Mouse (Mus musculus) stomach, embryonic 15.5 days (tissue): Measurements from ENCODE around the gene Camk2d. TPM values are rescaled to one million over a fixed set of nuclear protein-coding genes. Genes with fewer than 3 reads are reported as not detected.
A peak's percentile ranks its signal among the peaks of the same experiment; 100 is the strongest.

Source experiments
- ATAC-seq: fragments of 200-750 bp; cut with Nextera tagmentation; 2 replicates; pipeline ENCODE4 v1.8.0; 2017; ENCODE audit warnings: low read depth, moderate number of reproducible peaks, moderate TSS enrichment; ENCODE audit not compliant: insufficient read depth, low FRiP score
- H3K27ac ChIP-seq: fragments of 300-500 bp; sonication (generic); 2 replicates; pipeline ENCODE4 v1.5.1; 2015; ENCODE audit warnings: mild to moderate bottlenecking, inconsistent platforms
- H3K27me3 ChIP-seq: fragments of 300-500 bp; sonication (generic); replicated peaks from 2 replicates; pipeline ENCODE4 v1.6.1; 2015; ENCODE audit warnings: inconsistent platforms
- H3K36me3 ChIP-seq: fragments of 300-500 bp; sonication (generic); 2 replicates; pipeline ENCODE4 v1.6.1; 2015; ENCODE audit warnings: inconsistent platforms
- H3K4me1 ChIP-seq: fragments of 300-500 bp; sonication (generic); 2 replicates; pipeline ENCODE4 v1.6.1; 2015; ENCODE audit warnings: inconsistent platforms
- H3K4me2 ChIP-seq: fragments of 300-500 bp; sonication (generic); 2 replicates; pipeline ENCODE4 v1.6.1; 2015; ENCODE audit warnings: mild to moderate bottlenecking, inconsistent platforms
- H3K4me3 ChIP-seq: fragments of 300-500 bp; sonication (generic); replicated peaks from 2 replicates; pipeline ENCODE4 v1.5.1; 2015; ENCODE audit warnings: inconsistent platforms
- H3K9ac ChIP-seq: fragments of 300-500 bp; sonication (generic); 2 replicates; pipeline ENCODE4 v1.6.1; 2015; ENCODE audit warnings: inconsistent platforms
- H3K9me3 ChIP-seq: fragments of 300-500 bp; sonication (generic); 2 replicates; pipeline ENCODE4 v1.6.1; 2016; ENCODE audit warnings: inconsistent platforms
- WGBS: fragments of 180-500 bp; shearing (Covaris S2); methylation state at CpG from one replicate; pipeline ENCODE4 v1.1.7; 2015; 5-methylcytosine and 5-hydroxymethylcytosine counted together
- polyA plus RNA-seq: library from polyadenylated mRNA; unstranded; fragments of >200 nt; fragmentation: Nextera tagmentation; extraction: Ambion mirVana; gene quantifications from 2 replicates; pipeline ENCODE4 v1.2.1, GENCODE M21; 2015

The Camk2d gene
- polyA plus RNA-seq, 1 experiment from 2014 or later: 37.7 TPM

DNA sequence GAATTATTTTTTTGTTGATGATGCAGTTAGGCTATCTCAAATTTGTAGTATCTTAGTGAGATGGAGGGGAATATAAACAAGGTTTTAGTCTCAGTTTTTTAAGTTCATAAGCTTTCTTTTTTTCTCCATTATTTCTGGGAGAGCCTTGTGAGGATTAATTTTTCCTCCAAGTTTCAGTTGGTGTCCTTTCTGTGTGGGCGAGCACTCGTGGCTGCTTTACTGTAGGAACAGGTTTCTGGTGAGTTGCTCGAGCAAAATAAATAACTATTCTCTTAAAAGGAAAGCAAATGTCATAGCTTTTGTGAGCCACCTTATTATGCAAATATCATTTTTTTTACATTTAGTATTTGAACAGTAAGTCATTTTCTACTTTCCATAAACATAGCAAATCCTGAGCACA lies 74.3 kb downstream of the Camk2d start:
- Histone ChIP-seq H3K27me3 (no peaks in the 10 kb centered on the region), H3K27ac (no peak overlapping the region), H3K4me1 (peaks cover 17% of the 10 kb centered on the region), H3K36me3 (no peaks in the 10 kb centered on the region), H3K4me3 (no peak overlapping the region), H3K4me2 (no peak overlapping the region), H3K9me3 (no peaks in the 10 kb centered on the region), H3K9ac (no peak overlapping the region)
- WGBS: 60% methylated on average over 3 of the region's 3 CpGs
- no peak for ATAC-seq

DNA sequence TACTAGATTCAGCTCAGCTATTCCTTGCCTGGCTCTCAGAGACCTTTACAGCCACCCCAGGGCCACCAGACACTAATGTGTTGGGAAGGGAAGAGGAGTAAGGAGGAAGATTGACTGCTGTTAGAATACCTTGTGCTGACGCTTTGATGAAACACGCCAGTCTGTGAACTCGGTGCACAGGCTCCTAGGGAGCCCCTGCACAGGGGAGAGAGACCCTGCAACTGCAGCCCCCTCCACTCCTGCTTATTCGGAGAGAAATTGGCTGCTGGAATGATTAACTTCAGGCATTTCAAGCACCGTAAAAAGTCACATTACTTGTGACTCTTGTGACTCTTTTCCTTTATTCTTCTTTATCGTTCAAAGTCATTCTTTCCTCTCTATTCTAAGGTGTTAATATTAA lies 75.2 kb downstream of the Camk2d start:
- Histone ChIP-seq H3K9me3 (no peaks in the 10 kb centered on the region), H3K27me3 (no peaks in the 10 kb centered on the region), H3K4me1 (peaks cover 17% of the 10 kb centered on the region), H3K4me2 (no peak overlapping the region), H3K4me3 (no peak overlapping the region), H3K27ac (no peak overlapping the region), H3K9ac (no peak overlapping the region), H3K36me3 (no peaks in the 10 kb centered on the region)
- WGBS: 60% methylated on average over 6 of the region's 6 CpGs
- no peak for ATAC-seq

DNA sequence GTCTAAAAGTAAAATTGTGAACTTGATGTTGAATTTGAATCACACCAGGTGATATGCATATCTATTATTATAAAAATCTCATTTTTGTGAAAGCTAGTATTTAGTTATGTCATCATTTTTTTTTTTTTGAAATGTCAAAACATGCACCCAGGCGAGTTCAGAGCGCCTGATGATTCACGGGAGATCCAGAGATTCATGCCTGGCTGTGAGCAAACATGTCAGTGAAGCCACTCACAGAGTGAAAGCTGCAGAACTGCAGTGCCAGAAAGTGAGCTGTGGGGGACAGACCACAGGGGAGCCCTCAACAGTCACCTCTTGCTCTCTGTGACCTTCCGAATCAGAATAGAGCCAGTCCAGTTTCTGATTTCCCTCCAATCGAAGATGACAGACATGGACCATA lies 84.9 kb downstream of the Camk2d start:
- H3K36me3 ChIP-seq: no peaks in the 10 kb centered on the region
- H3K4me3 ChIP-seq: no peak overlapping the region
- H3K27me3 ChIP-seq: no peaks in the 10 kb centered on the region
- ATAC-seq: no peak
- WGBS: 78% methylated on average over 5 of the region's 5 CpGs
- H3K4me1 ChIP-seq: no peaks in the 10 kb centered on the region
- H3K4me2 ChIP-seq: no peak overlapping the region
- H3K27ac ChIP-seq: no peak overlapping the region
- H3K9ac ChIP-seq: no peak overlapping the region
- H3K9me3 ChIP-seq: no peaks in the 10 kb centered on the region

DNA sequence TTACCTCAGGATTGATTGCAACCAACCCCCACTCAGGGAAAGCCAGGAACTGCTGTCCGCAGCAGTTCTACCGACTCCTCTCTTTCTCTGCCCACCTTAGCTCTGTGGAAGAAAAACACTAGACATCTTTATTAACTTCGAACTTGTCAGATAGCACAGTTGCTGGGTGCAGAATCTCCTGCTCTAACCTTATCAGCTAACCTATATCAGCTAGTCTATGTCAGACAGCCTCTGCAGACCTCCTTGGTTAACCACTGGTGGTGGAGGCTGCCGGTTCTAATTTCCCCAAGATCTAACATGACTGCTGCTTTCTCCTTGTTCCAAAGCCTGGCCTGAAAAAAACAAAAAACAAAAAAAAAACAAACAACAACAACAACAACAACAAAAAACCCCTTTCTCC lies 85.9 kb downstream of the Camk2d start:
- no peaks in the 10 kb centered on the region for H3K9me3 ChIP-seq
- no peaks in the 10 kb centered on the region for H3K27me3 ChIP-seq
- no peak for ATAC-seq
- WGBS: 57% methylated on average over 4 of the region's 4 CpGs
- no peak overlapping the region for H3K4me2 ChIP-seq
- no peaks in the 10 kb centered on the region for H3K36me3 ChIP-seq
- H3K4me3 ChIP-seq: no peak overlapping the region
- no peaks in the 10 kb centered on the region for H3K4me1 ChIP-seq
- no peak overlapping the region for H3K27ac ChIP-seq
- H3K9ac ChIP-seq: no peak overlapping the region

DNA sequence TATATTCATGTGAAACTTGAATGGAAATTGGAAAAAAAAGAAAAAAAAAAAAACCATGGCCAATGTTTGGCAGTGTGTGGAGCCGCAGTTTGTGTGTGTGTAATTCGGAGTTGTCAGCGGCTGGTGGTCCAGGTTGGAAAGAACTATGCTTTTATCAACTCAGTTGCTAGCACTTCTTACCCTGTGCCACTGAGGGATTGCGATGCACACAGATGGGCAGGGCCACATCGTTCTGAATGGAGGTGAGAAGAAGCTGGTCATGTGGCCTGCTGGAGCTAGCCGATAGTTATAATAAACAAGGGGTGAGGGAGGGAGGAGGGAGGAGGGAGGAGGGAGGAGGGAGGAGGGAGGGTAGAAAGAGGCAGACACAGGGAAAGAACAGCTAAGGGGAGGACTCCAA lies 89.3 kb downstream of the Camk2d start:
- H3K36me3 ChIP-seq: no peaks in the 10 kb centered on the region
- no peak overlapping the region for H3K27ac ChIP-seq
- 62% methylated on average over 5 of the region's 6 CpGs for WGBS
- H3K9ac ChIP-seq: no peak overlapping the region
- ATAC-seq: no peak
- H3K4me1 ChIP-seq: no peaks in the 10 kb centered on the region
- no peak overlapping the region for H3K4me2 ChIP-seq
- H3K27me3 ChIP-seq: no peaks in the 10 kb centered on the region
- no peak overlapping the region for H3K4me3 ChIP-seq
- H3K9me3 ChIP-seq: no peaks in the 10 kb centered on the region

DNA sequence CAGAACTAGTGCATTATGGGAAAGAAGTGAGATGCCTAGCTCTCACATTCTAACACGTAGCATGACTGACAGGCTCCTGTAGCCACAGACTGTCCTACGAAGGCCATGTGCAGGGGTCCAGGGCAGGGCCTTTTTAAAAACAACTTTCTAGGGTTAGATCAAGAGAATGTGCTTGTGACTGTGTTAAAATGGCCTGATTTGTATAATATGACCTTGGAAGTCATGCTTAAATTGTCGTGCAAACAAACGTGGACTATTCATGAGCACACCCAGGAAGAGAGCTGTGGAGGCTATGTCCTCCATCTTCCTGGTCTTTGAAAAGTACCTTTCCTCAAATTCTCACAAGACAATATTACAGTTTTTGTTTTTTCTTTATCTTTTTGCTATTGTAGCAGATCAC lies 91.0 kb downstream of the Camk2d start:
- H3K27me3 ChIP-seq: no peaks in the 10 kb centered on the region
- WGBS: 61% methylated on average over 4 of the region's 4 CpGs
- peaks cover under 1% of the 10 kb centered on the region; the same call in 1 of the 2 replicates for H3K4me1 ChIP-seq
- H3K4me2 ChIP-seq: no peak overlapping the region
- no peak overlapping the region for H3K27ac ChIP-seq
- no peak for ATAC-seq
- H3K4me3 ChIP-seq: no peak overlapping the region
- H3K9me3 ChIP-seq: no peaks in the 10 kb centered on the region
- no peaks in the 10 kb centered on the region for H3K36me3 ChIP-seq
- H3K9ac ChIP-seq: no peak overlapping the region

DNA sequence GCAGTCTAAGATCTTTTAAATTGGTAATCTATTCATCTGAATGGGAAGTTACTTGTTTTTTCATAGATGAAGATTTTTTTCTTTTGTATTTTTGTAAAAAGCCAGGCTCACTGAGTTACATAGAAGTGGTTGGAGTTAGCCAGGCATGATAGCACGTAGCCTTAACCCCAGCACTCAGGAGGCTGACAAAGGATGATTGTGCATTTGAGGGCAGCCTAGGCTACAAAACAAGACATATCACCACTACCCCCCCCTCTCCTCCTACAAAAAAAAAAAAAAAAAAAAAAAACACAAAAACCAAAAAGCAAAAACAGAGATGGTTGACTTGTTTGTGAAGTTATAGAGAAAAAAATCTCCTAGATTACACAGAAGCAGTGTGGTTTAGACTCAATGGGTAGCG lies 92.4 kb downstream of the Camk2d start:
- no peak overlapping the region for H3K4me2 ChIP-seq
- no peaks in the 10 kb centered on the region for H3K9me3 ChIP-seq
- H3K27me3 ChIP-seq: no peaks in the 10 kb centered on the region
- H3K4me1 ChIP-seq: peaks cover 6% of the 10 kb centered on the region
- 94% methylated on average over 2 of the region's 2 CpGs for WGBS
- no peak overlapping the region for H3K27ac ChIP-seq
- no peaks in the 10 kb centered on the region for H3K36me3 ChIP-seq
- H3K4me3 ChIP-seq: no peak overlapping the region
- H3K9ac ChIP-seq: no peak overlapping the region
- ATAC-seq: no peak

DNA sequence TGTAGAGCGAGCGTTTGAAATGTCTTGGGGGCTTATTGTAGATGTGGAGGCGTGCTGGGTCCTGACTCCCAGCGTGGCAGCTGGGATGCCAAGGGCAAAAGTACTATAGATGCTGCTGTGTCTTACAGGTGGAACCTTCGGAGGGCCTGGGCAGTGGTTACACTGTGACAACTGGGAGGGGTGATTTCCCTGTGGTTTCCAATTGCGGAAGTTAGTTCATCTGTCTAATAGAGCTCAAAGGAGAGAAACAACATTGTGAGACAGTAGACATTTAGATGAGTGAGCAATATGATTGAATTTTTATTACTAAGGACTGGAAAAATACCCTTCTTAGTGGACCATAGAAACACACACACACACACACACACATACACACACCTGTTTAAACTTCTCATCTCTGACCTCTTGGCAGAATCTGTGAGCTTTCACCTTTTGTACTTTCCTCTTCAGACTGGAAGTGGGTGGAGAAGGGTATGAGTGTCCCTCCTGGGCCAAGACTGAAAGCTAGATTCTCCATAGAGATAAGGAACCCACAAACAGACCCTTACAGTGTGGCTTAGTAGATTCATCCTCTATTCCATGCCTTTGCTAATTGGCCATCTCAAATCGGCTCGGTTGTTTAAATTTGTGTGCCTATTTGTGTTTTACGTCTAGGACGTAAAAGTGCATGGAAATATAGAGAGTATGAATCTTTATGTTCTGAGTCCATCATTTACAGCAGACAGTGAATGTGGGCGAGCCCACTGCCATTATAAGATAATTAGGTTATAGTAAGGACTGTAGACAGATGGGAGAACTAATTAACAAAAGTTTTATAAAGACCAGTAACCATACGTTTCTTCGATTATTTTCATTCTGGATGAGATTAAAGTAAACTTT lies 94.8 kb downstream of the Camk2d start:
- Histone ChIP-seq H3K9ac (no peak overlapping the region), H3K27ac (no peak overlapping the region), H3K9me3 (no peaks in the 10 kb centered on the region), H3K36me3 (no peaks in the 10 kb centered on the region), H3K4me1 (peaks cover 12% of the 10 kb centered on the region), H3K4me3 (no peak overlapping the region), H3K27me3 (no peaks in the 10 kb centered on the region), H3K4me2 (no peak overlapping the region)
- WGBS: 83% methylated on average over 13 of the region's 13 CpGs
- no peak for ATAC-seq

DNA sequence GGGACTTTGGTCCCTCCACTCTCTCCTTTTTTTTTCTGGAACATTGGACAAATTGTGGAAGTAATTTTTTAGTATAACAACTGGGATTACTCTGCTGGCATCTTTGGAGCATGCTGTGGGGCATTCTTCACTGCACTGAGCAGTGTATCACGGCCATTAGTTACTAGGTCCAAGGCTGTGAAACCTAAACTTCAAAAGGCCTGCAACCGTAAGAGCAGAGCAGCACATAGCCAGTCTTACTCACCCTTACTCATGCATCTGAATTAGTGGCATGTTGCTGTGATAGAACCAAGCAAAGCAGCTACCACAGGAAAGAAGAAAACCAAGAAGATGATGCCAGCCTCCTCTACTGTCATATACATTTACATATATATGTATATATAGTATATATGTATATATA lies 95.5 kb downstream of the Camk2d start:
- Histone ChIP-seq H3K36me3 (no peaks in the 10 kb centered on the region), H3K9me3 (no peaks in the 10 kb centered on the region), H3K27me3 (no peaks in the 10 kb centered on the region), H3K27ac (no peak overlapping the region), H3K4me3 (no peak overlapping the region), H3K4me2 (no peak overlapping the region), H3K4me1 (peaks cover 12% of the 10 kb centered on the region), H3K9ac (no peak overlapping the region)
- WGBS: 83% methylated on average over 2 of the region's 2 CpGs
- no peak for ATAC-seq

DNA sequence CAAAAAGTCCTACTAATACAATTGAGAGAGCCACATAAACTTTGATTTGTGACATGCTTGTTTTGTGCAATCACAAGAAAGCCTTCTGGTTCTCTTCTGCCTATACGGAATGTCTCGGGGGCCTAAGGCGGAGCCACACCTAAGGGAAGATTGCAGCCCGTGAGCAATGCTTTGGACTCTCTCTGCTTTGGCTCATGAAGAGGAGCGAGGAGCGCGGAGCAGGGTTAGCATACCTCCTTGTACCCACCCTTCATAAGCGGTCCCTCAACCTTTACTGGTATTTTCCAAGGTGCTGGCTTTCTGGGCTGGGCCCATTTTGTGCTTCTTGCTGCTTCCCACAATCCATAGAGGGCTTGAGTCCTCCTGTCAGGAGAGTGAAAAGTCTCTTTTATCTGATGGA lies 96.7 kb downstream of the Camk2d start:
- Histone ChIP-seq H3K27me3 (no peaks in the 10 kb centered on the region), H3K36me3 (no peaks in the 10 kb centered on the region), H3K4me3 (0 out of 2 replicates have a peak overlapping the region, but pooled peaks have one; percentile 11), H3K4me2 (peak overlapping the region; percentile 41), H3K9ac (no peak overlapping the region), H3K9me3 (no peaks in the 10 kb centered on the region), H3K4me1 (peaks cover 12% of the 10 kb centered on the region), H3K27ac (peak overlapping the region; percentile 69)
- 64% methylated on average over 8 of the region's 8 CpGs for WGBS
- ATAC-seq: no peak

DNA sequence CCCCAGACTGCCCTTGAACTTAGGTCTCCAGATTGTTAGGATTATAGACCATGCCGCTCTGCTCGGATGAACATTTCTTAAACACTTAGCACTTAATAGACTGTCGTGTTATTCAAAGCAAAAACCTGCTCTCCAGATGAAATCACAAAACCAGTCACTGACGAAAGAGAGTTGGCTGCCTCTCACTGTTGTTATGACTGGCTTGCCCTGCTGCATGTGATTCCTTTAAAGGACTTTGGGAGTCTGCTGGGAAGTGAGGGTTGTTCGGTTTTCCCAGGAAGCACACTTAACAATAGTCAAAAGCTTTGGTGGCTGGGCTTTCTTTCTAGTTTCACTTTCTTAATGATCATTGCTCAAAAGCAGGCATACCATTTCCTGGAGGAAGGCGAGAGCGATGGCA lies 97.2 kb downstream of the Camk2d start:
- Histone ChIP-seq H3K27ac (peak overlapping the region; percentile 69), H3K4me2 (peak overlapping the region; percentile 41), H3K4me1 (peaks cover 12% of the 10 kb centered on the region), H3K27me3 (no peaks in the 10 kb centered on the region), H3K9me3 (no peaks in the 10 kb centered on the region), H3K36me3 (no peaks in the 10 kb centered on the region), H3K4me3 (peak overlapping the region; percentile 11; the same call in 1 of the 2 replicates), H3K9ac (no peak overlapping the region)
- peak; percentile 40; the same call in 1 of the 2 replicates for ATAC-seq
- 25% methylated on average over 7 of the region's 7 CpGs for WGBS

DNA sequence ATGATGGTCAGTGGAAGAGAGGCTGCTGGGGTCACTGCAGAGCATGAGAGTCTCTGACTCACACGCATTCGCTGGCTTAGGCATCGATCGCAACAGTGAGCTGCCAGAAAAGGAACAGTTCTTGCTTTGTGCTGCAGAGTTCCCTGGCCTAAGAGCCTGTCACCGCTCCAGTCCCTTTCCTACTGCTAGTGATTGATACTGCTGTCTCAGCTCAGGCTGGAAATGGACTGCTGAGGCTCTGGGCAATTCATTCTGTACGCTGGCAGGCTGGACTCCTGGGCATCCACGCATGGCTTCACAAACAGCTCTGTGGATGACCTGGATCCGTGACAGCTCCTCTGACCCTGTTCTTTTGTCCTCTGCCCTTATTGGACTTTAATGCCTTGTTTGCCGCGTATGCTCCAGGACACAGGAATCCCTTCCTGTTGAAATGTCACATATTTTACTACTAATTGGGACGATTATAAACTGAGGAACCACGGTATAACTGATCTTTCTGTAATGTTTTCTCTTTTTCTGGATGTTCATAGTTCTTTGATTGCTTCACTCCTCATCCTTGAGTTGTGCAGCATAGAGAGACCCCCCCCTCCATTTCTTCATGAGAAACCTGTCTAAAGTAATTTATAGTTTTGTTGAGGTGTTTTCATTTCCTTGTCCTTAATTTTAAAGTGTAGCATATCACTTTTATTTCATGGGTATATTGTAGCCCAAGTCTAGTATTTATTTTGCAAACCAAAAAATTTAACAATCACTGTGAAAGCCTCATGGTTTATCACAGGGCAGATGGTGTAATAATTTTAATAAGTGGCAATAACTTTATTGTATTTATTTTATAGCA lies 99.6 kb downstream of the Camk2d start:
- Histone ChIP-seq H3K4me1 (peaks cover 12% of the 10 kb centered on the region), H3K9ac (no peak overlapping the region), H3K27me3 (no peaks in the 10 kb centered on the region), H3K36me3 (no peaks in the 10 kb centered on the region), H3K27ac (peak overlapping the region; percentile 11; the same call in 1 of the 2 replicates), H3K9me3 (no peaks in the 10 kb centered on the region), H3K4me2 (0 out of 2 replicates have a peak overlapping the region, but pooled peaks have one; percentile 1), H3K4me3 (no peak overlapping the region)
- 38% methylated on average over 12 of the region's 12 CpGs for WGBS
- ATAC-seq: peak; percentile 69; the same call in 1 of the 2 replicates
